11 mouse cellular contexts compared by ENCODE assay signal in the genomic region with DNA sequence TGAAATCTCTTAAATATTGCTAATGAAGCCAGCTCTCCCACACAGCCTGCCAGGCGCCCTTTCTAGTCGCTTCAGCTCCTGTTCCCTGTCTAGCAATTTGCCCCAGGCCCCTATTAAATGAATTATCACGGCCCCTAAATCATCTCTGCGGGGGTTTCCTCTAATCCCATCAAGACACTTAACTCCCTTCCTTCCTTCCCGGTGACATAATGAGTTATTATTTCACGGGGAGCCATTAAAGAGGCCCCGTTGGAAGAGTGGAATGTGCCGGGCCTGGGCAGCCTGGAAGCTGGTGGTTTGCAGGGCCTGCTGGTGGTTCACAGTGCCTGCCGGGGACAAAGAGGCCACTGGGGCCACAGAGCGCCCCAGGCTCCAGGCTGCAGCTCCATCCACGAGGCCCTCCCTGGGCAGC.
DNase-seq lines count a peak whose midpoint lies in the region; ATAC-seq and TF ChIP-seq lines count a peak whose summit lies in the region.
"Had no signal": no experiment of that assay in that cellular context is flagged by ENCODE, and none has a peak within 500 bp of the region (broad histone marks: within the 10 kb centered on the region; RNA-seq: fewer than 3 reads in every experiment).

No protein-coding gene starts in this region.

- no peaks in the 10 kb centered on the region for H3K27me3 ChIP-seq in kidney, adult 2 months (replicated peaks; ENCODE audit: control insufficient read depth, insufficient read depth, low read length)
- H3K27me3 ChIP-seq in forebrain, embryonic 14.5 days (replicated peaks; ENCODE audit: control insufficient read depth, insufficient read depth, low read length), result peaks cover 66% of the 10 kb centered on the region
- peaks cover 4% of the 10 kb centered on the region; the same call in 1 of the 2 replicates for H3K27me3 ChIP-seq in intestine, postnatal 0 days (replicated peaks; ENCODE audit: control insufficient read depth, insufficient read depth, low read length)
- H3K27me3 ChIP-seq: CH12.LX had no signal

- no peak overlapping the region for H3K4me3 ChIP-seq in kidney, adult 2 months (ENCODE audit: insufficient read depth, low read depth, low read length)
- no peak overlapping the region for H3K4me3 ChIP-seq in forebrain, embryonic 14.5 days (ENCODE audit: low read depth, low read length)
- H3K4me3 ChIP-seq in layer of hippocampus, adult 2 months, result no peak overlapping the region
- H3K4me3 ChIP-seq in intestine, postnatal 0 days (ENCODE audit: low read depth, low read length), result no peak overlapping the region
- H3K4me3 ChIP-seq: heart, adult 2 months had no signal

- H3K9ac ChIP-seq in forebrain, embryonic 14.5 days (ENCODE audit: low read length), result no peak overlapping the region; the same call in 1 of the 2 replicates
- no peak overlapping the region for H3K9ac ChIP-seq in intestine, postnatal 0 days (ENCODE audit: low read depth, low read length)

- 25% methylated on average over 11 of the region's 11 CpGs for WGBS in kidney, adult 2 months
- WGBS in forebrain, embryonic 14.5 days, result 2% methylated on average over 11 of the region's 11 CpGs
- WGBS in intestine, postnatal 0 days, result 27% methylated on average over 11 of the region's 11 CpGs

- H3K4me2 ChIP-seq in forebrain, embryonic 14.5 days (ENCODE audit: low read length), result no peak overlapping the region
- no peak overlapping the region for H3K4me2 ChIP-seq in intestine, postnatal 0 days (replicated peaks; ENCODE audit: low read depth)

- H3K36me3 ChIP-seq in kidney, adult 2 months (ENCODE audit: control insufficient read depth, insufficient read depth, low read length), result no peaks in the 10 kb centered on the region
- H3K36me3 ChIP-seq in forebrain, embryonic 14.5 days (ENCODE audit: control insufficient read depth, insufficient read depth, low read length), result no peaks in the 10 kb centered on the region
- no peaks in the 10 kb centered on the region for H3K36me3 ChIP-seq in intestine, postnatal 0 days (ENCODE audit: control insufficient read depth, insufficient read depth)

- no peaks in the 10 kb centered on the region for H3K4me1 ChIP-seq in kidney, adult 2 months (ENCODE audit: control insufficient read depth, insufficient read depth, low read length)
- peaks cover 9% of the 10 kb centered on the region; the same call in 1 of the 2 replicates for H3K4me1 ChIP-seq in forebrain, embryonic 14.5 days (ENCODE audit: control insufficient read depth, insufficient read depth, low read length)
- no peaks in the 10 kb centered on the region for H3K4me1 ChIP-seq in intestine, postnatal 0 days (replicated peaks; ENCODE audit: control insufficient read depth, insufficient read depth, low read length)

- ATAC-seq in forebrain, embryonic 14.5 days, result peak; percentile 60
- no peak for ATAC-seq in intestine, postnatal 0 days

- peak; percentile 25 to 53 for DNase-seq in kidney, postnatal 4 days
- no peak for DNase-seq in kidney, adult 2 months
- peak; percentile 65 for DNase-seq in forebrain, embryonic 14.5 days (ENCODE audit: low spot score)
- DNase-seq in mesoderm, embryonic 11.5 days (ENCODE audit: low read depth, low spot score), result peak; percentile 91
- DNase-seq in yolk sac, embryonic 10.5 days (ENCODE audit: low spot score), result peak; percentile 33
- DNase-seq in layer of hippocampus, adult 2 months (ENCODE audit: low spot score in 2 of 2), result no peak
- DNase-seq in liver, result no peak
- DNase-seq: heart, adult 2 months; lung, adult 2 months had no signal

- no peak overlapping the region for H3K27ac ChIP-seq in kidney, adult 2 months (ENCODE audit: insufficient read depth, low read depth, low read length)
- H3K27ac ChIP-seq in forebrain, embryonic 14.5 days (ENCODE audit: low read depth, low read length), result no peak overlapping the region
- no peak overlapping the region for H3K27ac ChIP-seq in layer of hippocampus, adult 2 months
- H3K27ac ChIP-seq in intestine, postnatal 0 days (ENCODE audit: low read depth, low read length), result no peak overlapping the region
- H3K27ac ChIP-seq: heart, adult 2 months had no signal

- H3K9me3 ChIP-seq in forebrain, embryonic 14.5 days (replicated peaks; ENCODE audit: control insufficient read depth, low read length), result no peaks in the 10 kb centered on the region
- no peaks in the 10 kb centered on the region for H3K9me3 ChIP-seq in intestine, postnatal 0 days (ENCODE audit: control insufficient read depth)

- no peak for TF ChIP-seq POLR2A in kidney, adult 2 months (IDR thresholded peaks at IDR 0.05; ENCODE audit: low read depth, low read length)

- no peak for TF ChIP-seq CTCF in kidney, adult 2 months (conservative IDR thresholded peaks at IDR 0.05; ENCODE audit: insufficient read depth, insufficient read length, low read depth, low read length)
- TF ChIP-seq CTCF in layer of hippocampus, adult 2 months (conservative IDR thresholded peaks at IDR 0.05), result no peak
- no peak for TF ChIP-seq CTCF in intestine, postnatal 0 days (IDR thresholded peaks at IDR 0.05; ENCODE audit: low read depth)

Comparison
In these comparisons a context has a peak if more than half of its experiments do, and no peak if none do; other contexts are left out.
1. DNase-seq: peak in kidney, postnatal 4 days (2 of 2), forebrain, embryonic 14.5 days (single experiment), mesoderm, embryonic 11.5 days (single experiment) and yolk sac, embryonic 10.5 days (single experiment); none in kidney, adult 2 months (single experiment), layer of hippocampus, adult 2 months (0 of 2) and liver (single experiment).